ENCODE assay signal across 8 mouse cellular contexts in genomic region chr6:48593158-48594042, GRCm38 (mm10). TPM values are rescaled to one million over a fixed set of nuclear protein-coding genes. Genes with fewer than 3 reads are reported as not detected.
DNase-seq lines count a peak whose midpoint lies in the region; ATAC-seq and TF ChIP-seq lines count a peak whose summit lies in the region.

Gene Repin1, plus strand, starts transcription at chr6:48593883.
Gene Gm44965, plus strand, starts transcription at chr6:48593941.

- peak; percentile 66 for TF ChIP-seq CTCF in intestine, postnatal 0 days (IDR thresholded peaks at IDR 0.05; ENCODE audit: low read depth)

- ATAC-seq in granulocyte monocyte progenitor cell, adult 5-6 weeks (replicated peaks; ENCODE audit: poor library complexity, severe bottlenecking) = peak; percentile 89
- ATAC-seq in intestine, postnatal 0 days = peak; percentile 87

- H3K27ac ChIP-seq in intestine, postnatal 0 days (ENCODE audit: low read depth, low read length) = peak within 1 kb of the TSS; percentile 82

- intact Hi-C loops in left cerebral cortex, postnatal 36 days (cut with DNase I) = loop anchor here (1.0 to 5.0 kb wide), 3 partner anchors 9 to 39 kb away; partner anchors contain the start of genes AI854703, Lrrc61 and Zfp775

- peaks cover 27% of the 10 kb centered on the region for H3K36me3 ChIP-seq in intestine, postnatal 0 days (ENCODE audit: control insufficient read depth, insufficient read depth)

- peak within 1 kb of the TSS; percentile 72 for H3K9ac ChIP-seq in intestine, postnatal 0 days (ENCODE audit: low read depth, low read length)

- WGBS in intestine, postnatal 0 days = 8% methylated on average over 44 of the region's 45 CpGs

- H3K4me3 ChIP-seq in intestine, postnatal 0 days (ENCODE audit: low read depth, low read length) = peak within 1 kb of the TSS; percentile 72

- 0 out of 2 replicates have a peak, but pooled peaks cover 3% of the 10 kb centered on the region for H3K4me1 ChIP-seq in intestine, postnatal 0 days (replicated peaks; ENCODE audit: control insufficient read depth, insufficient read depth, low read length)

- H3K27me3 ChIP-seq in intestine, postnatal 0 days (replicated peaks; ENCODE audit: control insufficient read depth, insufficient read depth, low read length) = no peaks in the 10 kb centered on the region

- H3K4me2 ChIP-seq in intestine, postnatal 0 days (replicated peaks; ENCODE audit: low read depth) = peak within 1 kb of the TSS; percentile 89

- no peaks in the 10 kb centered on the region for H3K9me3 ChIP-seq in intestine, postnatal 0 days (ENCODE audit: control insufficient read depth)

- DNase-seq in adrenal gland, adult 2 months = peak; percentile 98
- DNase-seq in embryo, embryonic 11.5 days (ENCODE audit: low read depth, low spot score) = peak; percentile 78
- DNase-seq in left cerebral cortex, postnatal 36 days (ENCODE audit: low spot score in 2 of 2) = peak; percentile 94 to 96
- DNase-seq in mesoderm, embryonic 11.5 days (ENCODE audit: low read depth, low spot score) = peak; percentile 90
- peak; percentile 94 for DNase-seq in right cerebral cortex, postnatal 14 days
- peak; percentile 93 for DNase-seq in urinary bladder, postnatal 25 days (ENCODE audit: low spot score)

RNA-seq across cellular contexts. Expression of gene Repin1, which starts in this region (rescaled TPM):
- 10 to 100 TPM; 55.6 to 67.5 TPM for total RNA-seq in adrenal gland, adult 2 months (2021)
- polyA plus RNA-seq in adrenal gland, adult 2 months (2012; rRNA removed) = 127 and 152 TPM in 2 replicates
- total RNA-seq in granulocyte monocyte progenitor cell, adult 5-6 weeks (2014; fragmentation: Nextera tagmentation) = 15.2 and 18.8 TPM in 2 replicates
- 10.6 and 12.0 TPM in 2 replicates for total RNA-seq in granulocyte monocyte progenitor cell, adult 5-6 weeks (2017)
- polyA plus RNA-seq in intestine, postnatal 0 days (2015; fragmentation: Nextera tagmentation; extraction: Ambion mirVana) = 11.3 and 12.0 TPM in 2 replicates
- total RNA-seq in left cerebral cortex, postnatal 36 days (2021) = 10 to 100 TPM; 51.8 to 59.8 TPM

RNA-seq across cellular contexts. Expression of gene Gm44965, which starts in this region (rescaled TPM):
- not detected for total RNA-seq in adrenal gland, adult 2 months (2021)
- polyA plus RNA-seq in adrenal gland, adult 2 months (2012; rRNA removed) = not detected in 2 replicates
- not detected in 2 replicates for total RNA-seq in granulocyte monocyte progenitor cell, adult 5-6 weeks (2014; fragmentation: Nextera tagmentation)
- total RNA-seq in granulocyte monocyte progenitor cell, adult 5-6 weeks (2017) = not detected in 2 replicates
- not detected in 2 replicates for polyA plus RNA-seq in intestine, postnatal 0 days (2015; fragmentation: Nextera tagmentation; extraction: Ambion mirVana)
- total RNA-seq in left cerebral cortex, postnatal 36 days (2021) = not detected

Comparison
In these comparisons a context has a peak if more than half of its experiments do, and no peak if none do; other contexts are left out.
1. Peak in every context shown above with its lines: DNase-seq, ATAC-seq, H3K4me3 ChIP-seq and H3K27ac ChIP-seq.